Mouse (Mus musculus): Measurements from ENCODE around the gene Scn5a. TPM values are rescaled to one million over a fixed set of nuclear protein-coding genes. Genes with fewer than 3 reads are reported as not detected.

Scn5a gene
- polyA plus RNA-seq, 1 experiment = 13.6 TPM

- Histone ChIP-seq H3K36me3 (ENCODE audit: control insufficient read depth, insufficient read depth) (no peaks in the 10 kb centered on the region), H3K27me3 (ENCODE audit: control insufficient read depth, insufficient read depth, insufficient read length) (no peaks in the 10 kb centered on the region), H3ac (ENCODE audit: control insufficient read depth, insufficient read length, low read depth) (no peak overlapping the region), H3K4me3 (ENCODE audit: insufficient read depth, poor library complexity, severe bottlenecking) (no peak overlapping the region), H3K79me3 (ENCODE audit: low read depth) (no peaks in the 10 kb centered on the region), H3K79me2 (ENCODE audit: control insufficient read depth, insufficient read depth) (no peaks in the 10 kb centered on the region)
- TF ChIP-seq FOSL1 (IDR thresholded peaks at IDR 0.05; ENCODE audit: insufficient read depth, low read length, poor library complexity, severe bottlenecking) (no peak), MYOD1 (IDR thresholded peaks at IDR 0.05; ENCODE audit: control insufficient read depth, insufficient read length, low read depth) (no peak), MYOG (IDR thresholded peaks at IDR 0.05; ENCODE audit: control insufficient read depth, extremely low read depth, insufficient read length) (no peak), MAX (IDR thresholded peaks at IDR 0.05) (no peak), CEBPB (IDR thresholded peaks at IDR 0.05; ENCODE audit: low read depth) (no peak), USF1 (IDR thresholded peaks at IDR 0.05; ENCODE audit: low read depth) (no peak), CTCF (IDR thresholded peaks at IDR 0.05; ENCODE audit: control insufficient read depth, insufficient read depth, insufficient read length) (peak; percentile 19)
Measured at GRCm38 (mm10) chr9:119558119-119558854, 20.5 kb downstream of the Scn5a start.

GRCm38 (mm10) chr9:119556043-119556442, 22.8 kb downstream of the Scn5a start:
- H3ac ChIP-seq (ENCODE audit: control insufficient read depth, insufficient read length, low read depth) = no peak overlapping the region
- no peaks in the 10 kb centered on the region for H3K79me3 ChIP-seq (ENCODE audit: low read depth)
- no peak overlapping the region for H3K4me3 ChIP-seq (ENCODE audit: insufficient read depth, poor library complexity, severe bottlenecking)
- H3K36me3 ChIP-seq (ENCODE audit: control insufficient read depth, insufficient read depth) = no peaks in the 10 kb centered on the region
- no peaks in the 10 kb centered on the region for H3K27me3 ChIP-seq (ENCODE audit: control insufficient read depth, insufficient read depth, insufficient read length)
- TF ChIP-seq MYOG (IDR thresholded peaks at IDR 0.05; ENCODE audit: control insufficient read depth, extremely low read depth, insufficient read length) (no peak), USF1 (IDR thresholded peaks at IDR 0.05; ENCODE audit: low read depth) (no peak), MYOD1 (IDR thresholded peaks at IDR 0.05; ENCODE audit: control insufficient read depth, insufficient read length, low read depth) (no peak), FOSL1 (IDR thresholded peaks at IDR 0.05; ENCODE audit: insufficient read depth, low read length, poor library complexity, severe bottlenecking) (no peak), CEBPB (IDR thresholded peaks at IDR 0.05; ENCODE audit: low read depth) (no peak), MAX (IDR thresholded peaks at IDR 0.05) (no peak), CTCF (IDR thresholded peaks at IDR 0.05; ENCODE audit: control insufficient read depth, insufficient read depth, insufficient read length) (no peak)
- no peaks in the 10 kb centered on the region for H3K79me2 ChIP-seq (ENCODE audit: control insufficient read depth, insufficient read depth)

- Histone ChIP-seq H3K27me3 (ENCODE audit: control insufficient read depth, insufficient read depth, insufficient read length) (no peaks in the 10 kb centered on the region), H3K4me3 (ENCODE audit: insufficient read depth, poor library complexity, severe bottlenecking) (no peak overlapping the region)
- TF ChIP-seq CTCF (IDR thresholded peaks at IDR 0.05; ENCODE audit: control insufficient read depth, insufficient read depth, insufficient read length) = no peak
- no peak for TF ChIP-seq MYOD1 (IDR thresholded peaks at IDR 0.05; ENCODE audit: control insufficient read depth, insufficient read length, low read depth)
- TF ChIP-seq USF1 (IDR thresholded peaks at IDR 0.05; ENCODE audit: low read depth) = no peak
- TF ChIP-seq CEBPB (IDR thresholded peaks at IDR 0.05; ENCODE audit: low read depth) = no peak
- no peak for TF ChIP-seq MYOG (IDR thresholded peaks at IDR 0.05; ENCODE audit: control insufficient read depth, extremely low read depth, insufficient read length)
- no peak for TF ChIP-seq MAX (IDR thresholded peaks at IDR 0.05)
- no peak for TF ChIP-seq FOSL1 (IDR thresholded peaks at IDR 0.05; ENCODE audit: insufficient read depth, low read length, poor library complexity, severe bottlenecking)
Measured at GRCm38 (mm10) chr9:119547528-119547927, 31.3 kb downstream of the Scn5a start.

GRCm38 (mm10) chr9:119547128-119547527, 31.7 kb downstream of the Scn5a start:
- no peak for TF ChIP-seq MYOD1 (IDR thresholded peaks at IDR 0.05; ENCODE audit: control insufficient read depth, insufficient read length, low read depth)
- no peak for TF ChIP-seq CEBPB (IDR thresholded peaks at IDR 0.05; ENCODE audit: low read depth)
- no peak for TF ChIP-seq CTCF (IDR thresholded peaks at IDR 0.05; ENCODE audit: control insufficient read depth, insufficient read depth, insufficient read length)
- Histone ChIP-seq H3K36me3 (ENCODE audit: control insufficient read depth, insufficient read depth) (no peaks in the 10 kb centered on the region), H3K4me3 (ENCODE audit: insufficient read depth, poor library complexity, severe bottlenecking) (no peak overlapping the region), H3ac (ENCODE audit: control insufficient read depth, insufficient read length, low read depth) (no peak overlapping the region), H3K79me2 (ENCODE audit: control insufficient read depth, insufficient read depth) (no peaks in the 10 kb centered on the region), H3K79me3 (ENCODE audit: low read depth) (no peaks in the 10 kb centered on the region), H3K27me3 (ENCODE audit: control insufficient read depth, insufficient read depth, insufficient read length) (no peaks in the 10 kb centered on the region)

More at GRCm38 (mm10) chr9:119547528-119547927, 31.3 kb downstream of the Scn5a start:
- Histone ChIP-seq H3ac (ENCODE audit: control insufficient read depth, insufficient read length, low read depth) (no peak overlapping the region), H3K79me3 (ENCODE audit: low read depth) (no peaks in the 10 kb centered on the region), H3K79me2 (ENCODE audit: control insufficient read depth, insufficient read depth) (no peaks in the 10 kb centered on the region), H3K36me3 (ENCODE audit: control insufficient read depth, insufficient read depth) (no peaks in the 10 kb centered on the region)

GRCm38 (mm10) chr9:119540726-119541125, 38.1 kb downstream of the Scn5a start:
- no peaks in the 10 kb centered on the region for H3K36me3 ChIP-seq (ENCODE audit: control insufficient read depth, insufficient read depth)
- no peak for TF ChIP-seq USF1 (IDR thresholded peaks at IDR 0.05; ENCODE audit: low read depth)
- TF ChIP-seq CEBPB (IDR thresholded peaks at IDR 0.05; ENCODE audit: low read depth) = no peak
- no peaks in the 10 kb centered on the region for H3K79me2 ChIP-seq (ENCODE audit: control insufficient read depth, insufficient read depth)
- no peaks in the 10 kb centered on the region for H3K27me3 ChIP-seq (ENCODE audit: control insufficient read depth, insufficient read depth, insufficient read length)
- H3K4me3 ChIP-seq (ENCODE audit: insufficient read depth, poor library complexity, severe bottlenecking) = no peak overlapping the region
- no peaks in the 10 kb centered on the region for H3K79me3 ChIP-seq (ENCODE audit: low read depth)
- H3ac ChIP-seq (ENCODE audit: control insufficient read depth, insufficient read length, low read depth) = no peak overlapping the region

- no peak overlapping the region for H3K4me3 ChIP-seq (ENCODE audit: insufficient read depth, poor library complexity, severe bottlenecking)
- no peaks in the 10 kb centered on the region for H3K79me3 ChIP-seq (ENCODE audit: low read depth)
- H3K79me2 ChIP-seq (ENCODE audit: control insufficient read depth, insufficient read depth) = no peaks in the 10 kb centered on the region
- no peak for TF ChIP-seq CTCF (IDR thresholded peaks at IDR 0.05; ENCODE audit: control insufficient read depth, insufficient read depth, insufficient read length)
- no peak overlapping the region for H3ac ChIP-seq (ENCODE audit: control insufficient read depth, insufficient read length, low read depth)
- H3K27me3 ChIP-seq (ENCODE audit: control insufficient read depth, insufficient read depth, insufficient read length) = no peaks in the 10 kb centered on the region
- H3K36me3 ChIP-seq (ENCODE audit: control insufficient read depth, insufficient read depth) = no peaks in the 10 kb centered on the region
Measured at GRCm38 (mm10) chr9:119537823-119538222, 41.0 kb downstream of the Scn5a start.

Measured in C2C12 (cell line).